Mouse (Mus musculus): ENCODE data around the gene Cenpn.

DNA sequence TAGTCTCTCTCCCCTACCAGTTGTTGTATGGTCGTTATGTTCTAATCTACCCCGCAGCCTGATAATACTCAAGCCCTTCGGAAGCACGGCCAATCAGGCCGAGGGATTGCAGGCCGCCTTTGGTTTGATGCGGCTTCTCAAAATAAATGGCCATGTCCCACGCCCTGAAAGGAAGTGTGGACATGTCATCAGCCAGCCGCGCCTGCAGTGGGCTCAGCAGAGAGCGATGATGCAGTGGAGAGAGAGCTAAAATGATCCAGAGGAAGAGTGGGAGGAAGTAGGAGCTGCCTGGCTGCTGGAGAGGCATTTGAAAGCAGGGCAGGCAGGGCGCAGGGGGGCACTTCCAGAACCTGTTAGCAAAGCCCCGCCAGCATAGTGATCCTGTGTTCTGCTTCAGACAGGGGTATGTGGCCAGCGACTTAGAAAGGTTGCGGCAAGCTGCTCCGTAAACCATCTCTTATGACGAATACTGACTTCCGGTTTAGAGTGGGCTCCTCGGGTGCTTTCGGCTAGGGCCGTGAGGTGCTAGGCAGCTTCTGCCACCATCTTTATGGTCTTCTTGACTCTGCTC lies 24.8 kb downstream of the Cenpn start:
- TF ChIP-seq CTCF (IDR thresholded peaks at IDR 0.05; ENCODE audit: low read depth) (no peak), EP300 (IDR thresholded peaks at IDR 0.05; ENCODE audit: low read depth) (no peak)
